Mouse (Mus musculus) layer of hippocampus, adult 8-10 months (tissue): ENCODE data around the gene AL731706.1. TPM values are rescaled to one million over a fixed set of nuclear protein-coding genes. Genes with fewer than 3 reads are reported as not detected.
"Not testable (repeated sequence)": the region's sequence is repeated elsewhere in the genome, so short reads cannot be mapped to it uniquely, and the experiment has no call there.

Experiments
- DNase-seq, 2 experiments: peaks; one replicate each; pipeline ENCODE4 v3.0.0; 2022; ENCODE audit warnings: low spot score in 2 of 2
- total RNA-seq, 4 experiments: library from RNA; stranded (reverse); gene quantifications; 2 replicates each; pipeline ENCODE4 v1.2.4; 2022

Gene AL731706.1
- 10 to 100 TPM in 2 of 4 experiments, 1 to 10 TPM in 2; 3.0 to 19.4 (median 12.9) TPM for total RNA-seq

- peak; percentile 99 for DNase-seq
These were observed at the start of gene AL731706.1, which contains the start of the genes Slx4ip and Mkks for GRCm38 (mm10) chr2:136891068-136891950. AL731706.1 (minus strand) TSS chr2:136891389. Slx4ip (plus strand) TSS chr2:136891218. Mkks (minus strand) TSS chr2:136891389.

- no peak for DNase-seq
These were observed 47.1 kb upstream of the AL731706.1 start for GRCm38 (mm10) chr2:136938249-136938648.

GRCm38 (mm10) chr2:136936391-136937288, 45.5 kb upstream of the AL731706.1 start:
- no peak for DNase-seq

GRCm38 (mm10) chr2:136921003-136921408, 29.8 kb upstream of the AL731706.1 start:
- DNase-seq: peak; percentile 12 to 14

- no peak for DNase-seq
These were observed 29.2 kb upstream of the AL731706.1 start for GRCm38 (mm10) chr2:136920257-136920993.

- no peak for DNase-seq
These were observed 28.2 kb upstream of the AL731706.1 start for GRCm38 (mm10) chr2:136919433-136919832.

- no peak for DNase-seq
These were observed 23.2 kb upstream of the AL731706.1 start for GRCm38 (mm10) chr2:136914334-136914902.

GRCm38 (mm10) chr2:136913021-136913420, 21.8 kb upstream of the AL731706.1 start:
- no peak for DNase-seq

GRCm38 (mm10) chr2:136911958-136912411, 20.8 kb upstream of the AL731706.1 start:
- no peak for DNase-seq

- DNase-seq: no peak
These were observed 18.1 kb upstream of the AL731706.1 start for GRCm38 (mm10) chr2:136909298-136909697.

GRCm38 (mm10) chr2:136908596-136908995, 17.4 kb upstream of the AL731706.1 start:
- no peak for DNase-seq

GRCm38 (mm10) chr2:136896131-136896530, 4.9 kb upstream of the AL731706.1 start:
- no peak for DNase-seq

- DNase-seq: no peak
These were observed 3.3 kb upstream of the AL731706.1 start for GRCm38 (mm10) chr2:136894494-136894893.

- peak; percentile 98 to 99 for DNase-seq
These were observed 772 bp upstream of the AL731706.1 start for GRCm38 (mm10) chr2:136891951-136892371.

- DNase-seq: not testable (repeated sequence)
These were observed 497 bp downstream of the AL731706.1 start for GRCm38 (mm10) chr2:136890716-136891067.

GRCm38 (mm10) chr2:136886846-136887245, 4.3 kb downstream of the AL731706.1 start:
- DNase-seq: peak in 1 of 2 experiments; percentile 44

- DNase-seq: no peak
These were observed 5.6 kb downstream of the AL731706.1 start, which contains the start of gene AL731706.2 for GRCm38 (mm10) chr2:136885579-136885978. AL731706.2 (minus strand) TSS chr2:136885679.

GRCm38 (mm10) chr2:136854543-136855388, 36.4 kb downstream of the AL731706.1 start:
- no peak for DNase-seq

GRCm38 (mm10) chr2:136850366-136850765, 40.8 kb downstream of the AL731706.1 start:
- no peak for DNase-seq

GRCm38 (mm10) chr2:136837994-136838393, 53.2 kb downstream of the AL731706.1 start:
- DNase-seq: no peak
